Mouse (Mus musculus) urinary bladder, postnatal 10 days (tissue): Measurements from ENCODE around the gene Gm9508.

Experiments
- DNase-seq: peaks from one replicate; pipeline ENCODE4 v3.0.0; 2022; ENCODE audit warnings: low spot score

Gene Gm9508

DNA sequence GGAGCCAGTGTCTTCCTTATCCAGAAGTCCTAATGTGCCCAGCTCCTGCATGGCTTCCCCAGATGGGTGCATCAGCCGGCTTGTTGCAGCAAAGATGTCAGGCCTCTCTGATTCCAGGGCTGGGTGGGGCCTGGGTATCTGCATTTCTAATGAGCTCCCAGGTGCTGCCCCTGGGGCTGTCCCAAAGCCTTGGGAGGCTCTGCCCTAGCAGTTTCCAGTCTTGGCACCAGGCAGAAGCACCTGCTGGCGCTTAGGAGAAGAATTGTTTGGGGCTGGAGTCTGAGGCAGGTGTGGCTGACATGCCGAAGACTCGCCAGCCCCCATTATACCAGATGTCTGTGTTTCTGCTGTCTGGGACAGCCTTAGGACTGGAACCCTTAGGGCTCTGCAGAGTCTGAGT is 26.3 kb downstream of the Gm9508 start:
- no peak for DNase-seq

DNA sequence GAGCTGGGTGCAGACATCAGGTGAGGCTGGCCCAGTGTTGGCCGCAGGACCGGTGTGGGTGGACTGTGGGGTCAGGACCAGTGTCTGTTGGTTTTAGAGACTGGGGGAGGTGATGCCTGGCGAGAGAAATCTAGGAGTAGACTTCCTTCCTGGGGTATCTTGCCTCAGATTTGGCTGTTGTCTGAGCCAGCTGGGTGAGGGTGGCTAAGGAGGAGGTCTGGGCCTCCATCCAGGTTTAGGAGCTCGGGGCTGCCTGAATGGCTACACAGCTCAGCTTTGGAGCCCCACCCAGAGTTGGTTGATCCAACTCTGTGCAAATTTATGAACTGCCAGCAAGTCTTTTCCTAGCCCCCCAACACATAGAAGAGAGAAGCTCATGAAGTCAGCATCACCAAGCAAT is 29.6 kb downstream of the Gm9508 start:
- no peak for DNase-seq

DNA sequence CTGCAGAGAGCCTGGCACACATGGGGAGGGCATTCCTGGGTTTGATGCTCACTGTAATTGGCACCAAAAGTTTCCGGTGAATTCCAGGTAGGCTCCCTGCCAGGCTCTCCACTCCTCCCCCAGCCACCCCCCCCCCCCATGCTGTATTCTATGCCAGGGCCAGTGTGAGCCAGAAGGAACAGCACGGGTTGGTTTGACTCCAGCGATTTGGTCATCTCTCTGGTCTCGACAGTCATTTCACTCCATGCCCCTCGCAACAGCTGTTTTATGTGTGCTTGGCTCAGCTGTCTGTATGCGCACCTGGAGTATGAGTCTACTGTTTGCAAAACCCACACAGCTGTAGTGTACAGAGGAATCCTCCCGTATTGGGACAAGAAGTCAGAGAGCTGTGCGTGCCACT is 30.7 kb downstream of the Gm9508 start:
- DNase-seq = no peak

DNA sequence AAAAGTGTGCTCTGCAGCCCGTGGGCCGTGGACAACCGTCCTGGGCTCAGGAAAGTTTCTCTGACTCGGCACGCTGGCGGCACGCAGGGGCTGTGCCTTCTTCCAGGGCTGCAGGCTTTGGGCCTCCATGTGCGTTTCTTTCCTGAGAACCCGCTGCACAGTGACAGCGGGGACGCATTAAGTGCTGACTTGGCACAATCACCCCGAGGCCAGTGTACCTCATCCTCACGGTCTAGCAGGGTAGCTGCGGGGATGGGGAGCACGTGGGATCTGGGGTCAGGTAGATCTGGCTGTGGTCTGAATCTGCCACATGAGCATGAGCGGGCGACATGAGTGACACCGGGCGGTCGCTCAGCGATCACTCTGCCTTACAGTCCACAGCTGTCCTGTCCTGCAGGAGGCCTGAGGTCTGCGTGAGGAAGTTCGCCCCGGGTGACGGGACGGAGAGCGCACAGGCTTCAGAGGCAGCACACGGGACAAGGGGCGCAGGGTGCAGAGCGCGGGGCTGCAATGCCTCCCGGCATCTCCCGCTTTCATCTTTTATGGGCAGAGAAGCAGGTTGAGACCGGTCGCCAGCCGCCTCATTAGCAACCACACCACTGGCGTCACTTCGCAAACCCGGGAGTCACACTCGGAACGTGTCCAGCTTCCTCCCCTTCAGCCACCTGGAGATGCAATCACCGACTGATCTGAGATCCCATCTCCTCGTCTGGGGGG is 32.9 kb downstream of the Gm9508 start:
- DNase-seq = no peak

DNA sequence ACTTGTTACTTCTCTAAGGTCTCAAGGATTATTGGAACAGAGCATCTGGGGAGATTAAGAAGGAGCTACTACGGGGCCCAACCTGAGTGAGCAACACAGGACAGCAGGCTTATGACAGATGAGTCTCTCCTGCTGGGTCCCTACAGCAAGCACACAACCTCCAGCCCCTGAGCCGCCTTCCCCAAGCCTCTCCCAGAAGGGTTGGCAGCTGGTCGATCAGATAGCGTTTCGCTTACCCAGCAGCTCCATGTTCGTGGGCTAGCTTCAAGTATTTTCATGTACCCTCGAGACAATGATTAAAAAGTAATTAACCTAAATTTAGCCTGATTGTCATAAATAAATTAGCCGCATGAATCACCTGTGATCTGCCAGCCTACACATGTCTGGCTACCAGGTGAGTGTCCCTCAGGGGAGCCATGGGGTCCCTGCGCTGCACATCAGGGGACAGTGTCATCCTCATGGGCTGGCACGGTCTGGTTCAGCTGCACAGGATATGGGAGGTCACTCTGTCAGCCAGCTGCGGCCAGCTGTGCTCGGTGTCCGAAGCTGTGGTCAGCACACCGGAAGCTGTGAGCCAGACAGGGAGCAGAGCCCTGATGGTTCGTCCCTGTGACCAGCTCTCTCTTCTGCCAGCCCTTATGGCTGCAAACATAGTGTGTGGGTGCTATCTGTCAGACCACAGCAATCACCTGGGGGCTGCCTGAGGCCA is 38.6 kb downstream of the Gm9508 start:
- no peak for DNase-seq

DNA sequence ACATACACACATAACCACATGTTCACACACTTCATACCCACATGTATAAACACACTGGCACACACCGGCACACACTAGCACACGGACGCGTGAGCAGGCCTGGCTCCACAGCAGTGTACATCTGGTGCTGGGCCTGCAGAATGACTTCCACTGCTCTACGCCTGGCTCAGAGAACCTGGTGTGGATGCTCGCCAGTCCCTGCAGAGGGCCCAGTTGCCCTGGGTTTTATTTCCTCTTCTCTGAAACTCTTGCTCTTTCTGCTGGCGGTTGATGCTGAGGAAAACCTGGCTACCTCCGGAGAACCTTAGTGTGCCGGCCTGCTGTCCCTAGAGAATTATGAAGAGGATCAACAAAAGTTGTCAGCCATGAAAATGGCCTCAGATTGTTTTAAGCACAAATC is 45.0 kb downstream of the Gm9508 start:
- DNase-seq = no peak

DNA sequence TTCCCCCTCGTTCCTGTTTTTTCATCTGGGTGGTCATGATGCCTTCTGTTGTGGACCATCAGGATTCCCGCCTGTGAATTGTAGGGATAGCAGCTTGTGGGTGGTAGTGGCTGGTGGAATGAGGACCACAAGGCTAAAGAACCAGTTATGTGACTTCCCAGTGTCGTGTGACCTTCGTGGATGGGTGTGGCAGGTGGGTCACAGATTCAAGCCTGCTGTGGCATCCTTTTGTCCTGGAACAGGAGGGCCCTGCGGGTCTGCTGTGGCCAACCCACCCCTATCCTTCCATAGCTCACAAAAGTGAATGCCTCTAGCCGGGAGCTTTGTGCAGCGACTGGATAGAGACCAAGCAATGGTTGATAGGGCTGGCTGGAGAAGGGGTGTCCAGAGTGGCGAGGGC is 49.1 kb downstream of the Gm9508 start:
- no peak for DNase-seq

DNA sequence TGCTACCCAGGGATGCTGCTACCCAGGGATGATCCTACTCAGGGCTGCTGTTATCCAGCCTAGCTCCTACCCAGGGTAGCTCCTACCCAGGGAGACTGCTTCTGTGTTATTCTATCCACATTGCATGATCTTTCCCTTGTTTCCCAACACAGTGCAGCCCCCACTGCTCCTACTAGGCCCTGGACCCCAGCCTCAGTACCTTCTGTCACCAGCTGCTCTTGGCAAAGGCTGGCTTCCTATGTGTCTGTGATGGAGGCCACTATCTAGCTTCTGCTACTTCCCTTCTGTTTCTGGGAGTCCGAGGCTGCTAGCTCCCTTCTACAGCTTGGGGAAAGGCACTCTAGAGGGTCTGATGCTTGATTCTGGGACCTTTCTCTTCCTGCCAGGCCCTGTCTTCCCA is 49.6 kb downstream of the Gm9508 start:
- DNase-seq = no peak
